Mouse (Mus musculus): ENCODE data around the gene Stpg1.

DNA sequence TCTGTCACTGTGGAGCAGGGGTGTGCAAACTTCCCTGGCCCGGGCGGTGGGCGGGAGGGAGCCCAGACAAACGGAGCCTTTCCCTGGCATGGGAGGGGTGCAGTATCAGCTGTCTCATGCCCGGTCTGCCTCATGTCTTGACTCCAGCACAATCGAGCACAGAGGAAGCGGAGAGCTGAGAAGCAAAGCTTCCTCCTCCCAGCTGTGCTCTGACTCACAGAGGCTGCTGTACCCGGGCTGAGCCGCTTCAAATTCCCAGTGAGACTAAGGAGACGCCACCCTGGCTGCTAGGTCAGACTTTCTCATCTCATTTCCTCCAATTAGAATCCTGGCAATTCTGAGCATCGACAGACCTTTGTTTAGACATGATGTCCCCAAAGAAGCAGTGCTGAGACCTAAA, 72.5 kb downstream of the Stpg1 start:
- TF ChIP-seq CTCF (IDR thresholded peaks at IDR 0.05; ENCODE audit: low read depth) = no peak
- TF ChIP-seq EP300 (IDR thresholded peaks at IDR 0.05; ENCODE audit: low read depth) = no peak
